Mouse (Mus musculus) CD8-positive naive resting alpha-beta T cell, adult 57 days (primary cell): ENCODE measurements around the gene Ston2. TPM values are rescaled to one million over a fixed set of nuclear protein-coding genes. Genes with fewer than 3 reads are reported as not detected.

Experiments
- total RNA-seq: library from RNA; stranded (reverse); gene quantifications from one replicate; pipeline ENCODE4 v1.2.4, GENCODE M21; 2023

The Ston2 gene
- 1.7 TPM for total RNA-seq

GRCm38 (mm10) chr12:91787959-91788437 is at the start of gene Ston2:
TSS of gene Ston2 (minus strand) at chr12:91788387.

GRCm38 (mm10) chr12:91589847-91590690 is 198.1 kb downstream of the Ston2 start, which contains the start of gene Gtf2a1:
TSS of gene Gtf2a1 (minus strand) at chr12:91590487.

Other genes with a start within 250 kb of the Ston2 start
- 39.0 TPM for gene Gtf2a1, start 197.9 kb downstream of the Ston2 start, total RNA-seq
- gene Sel1l, start 60.8 kb upstream of the Ston2 start, total RNA-seq, result 54.2 TPM